Mouse (Mus musculus): ENCODE data around the gene Cyp2c55.

The Cyp2c55 gene

GRCm38 (mm10) chr19:39006715-39007114 is at the start of gene Cyp2c55:
Gene Cyp2c55 (plus strand): TSS chr19:39007019.
- DNase-seq: no peak

GRCm38 (mm10) chr19:38970741-38971140 is 36.1 kb upstream of the Cyp2c55 start:
- DNase-seq: no peak

- no peak for DNase-seq
Observed at GRCm38 (mm10) chr19:38972581-38972980, 34.2 kb upstream of the Cyp2c55 start.

GRCm38 (mm10) chr19:38973666-38974065 is 33.2 kb upstream of the Cyp2c55 start:
- DNase-seq: no peak

GRCm38 (mm10) chr19:38976269-38976668 is 30.6 kb upstream of the Cyp2c55 start:
- DNase-seq: no peak

GRCm38 (mm10) chr19:38981966-38982365 is 24.9 kb upstream of the Cyp2c55 start:
- no peak for DNase-seq

- no peak for DNase-seq
Observed at GRCm38 (mm10) chr19:38998248-38998647, 8.6 kb upstream of the Cyp2c55 start.

GRCm38 (mm10) chr19:38998676-38999075 is 8.1 kb upstream of the Cyp2c55 start:
- no peak for DNase-seq

- no peak for DNase-seq
Observed at GRCm38 (mm10) chr19:39005132-39005531, 1.7 kb upstream of the Cyp2c55 start.

GRCm38 (mm10) chr19:39057928-39058327 is 51.1 kb downstream of the Cyp2c55 start:
- DNase-seq: no peak

GRCm38 (mm10) chr19:39060719-39061118 is 53.9 kb downstream of the Cyp2c55 start, which contains the start of gene Cyp2c65:
Gene Cyp2c65 (plus strand): TSS chr19:39061015.
- DNase-seq: no peak

Data from heart, adult 11 months (tissue).